Mouse (Mus musculus): ENCODE results near the gene Pdcd1.
"Not testable (repeated sequence)": the region's sequence is repeated elsewhere in the genome, so short reads cannot be mapped to it uniquely, and the experiment has no call there.

Pdcd1 gene

GRCm38 (mm10) chr1:94028741-94029140 lies 23.6 kb downstream of the Pdcd1 start:
- DNase-seq (ENCODE audit: low read depth, low spot score), result no peak

DNA sequence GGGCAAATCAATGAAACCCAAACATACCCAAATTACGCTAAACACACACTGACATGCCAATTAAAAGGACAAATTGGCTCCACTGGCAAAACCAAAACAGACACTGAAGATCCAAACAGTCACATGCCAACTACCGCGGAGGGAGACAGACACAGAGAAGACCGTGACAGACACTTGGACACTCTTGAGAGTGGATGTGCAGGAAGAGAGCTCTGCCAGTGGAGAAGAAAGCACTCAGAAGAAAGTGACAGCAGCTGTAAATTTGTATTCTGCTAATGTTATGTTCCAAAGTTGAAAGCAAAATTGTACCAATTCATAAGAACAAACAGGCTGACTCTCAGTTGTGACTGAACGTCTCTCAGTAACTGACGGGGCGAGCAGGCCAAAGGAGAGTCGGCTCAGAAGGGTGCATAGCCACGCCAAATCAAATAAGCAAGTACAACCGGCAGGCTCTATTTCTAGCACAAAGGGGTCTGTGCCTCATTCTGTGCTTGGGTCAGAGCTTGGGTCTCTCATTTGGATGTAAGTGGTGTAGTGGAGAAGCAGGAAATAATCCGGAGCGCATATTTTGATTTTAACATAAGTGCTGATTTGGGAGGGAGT lies 24.7 kb downstream of the Pdcd1 start:
- DNase-seq (ENCODE audit: low read depth, low spot score), result no peak

- no peak for DNase-seq (ENCODE audit: low read depth, low spot score)
Measured at GRCm38 (mm10) chr1:94020151-94020550, 32.2 kb downstream of the Pdcd1 start, which contains the start of gene Neu4. Neu4 (plus strand) TSS chr1:94020451.

DNA sequence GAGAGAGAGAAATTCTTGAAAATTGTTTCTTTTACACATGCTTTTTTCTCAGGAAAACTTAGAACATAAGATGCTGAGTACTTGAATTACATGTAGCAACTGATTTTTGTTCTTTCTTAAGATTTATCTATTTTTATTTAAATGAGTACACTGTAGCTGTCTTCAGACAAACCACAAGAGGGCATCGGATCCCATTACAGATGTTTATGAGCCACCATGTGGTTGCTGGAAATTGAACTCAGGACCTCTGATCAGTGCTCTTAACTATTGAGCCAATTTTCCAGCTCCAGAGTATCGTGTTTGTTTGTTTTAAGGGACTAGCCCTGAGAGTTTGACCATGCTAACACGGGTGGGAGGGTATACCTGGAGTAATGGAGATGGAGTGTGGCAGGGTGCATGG lies 40.7 kb downstream of the Pdcd1 start:
- DNase-seq (ENCODE audit: low read depth, low spot score), result no peak

DNA sequence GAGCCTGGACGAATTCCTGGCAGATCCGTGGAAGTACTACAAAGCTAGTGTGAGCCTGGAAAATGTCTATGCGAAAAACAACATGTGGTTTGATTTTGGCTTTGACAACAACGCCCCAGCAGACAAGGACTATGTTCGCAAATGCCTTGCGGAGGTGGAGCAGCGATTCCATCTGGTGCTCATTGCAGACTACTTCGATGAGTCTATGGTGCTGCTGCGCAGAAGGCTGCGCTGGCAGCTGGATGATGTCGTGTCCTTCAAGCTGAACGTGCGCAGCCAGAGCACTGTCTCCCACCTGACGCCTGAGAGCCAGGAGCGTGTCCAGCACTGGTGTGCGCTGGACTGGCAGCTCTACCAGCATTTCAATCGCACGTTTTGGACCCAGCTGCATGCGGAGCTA lies 43.5 kb downstream of the Pdcd1 start:
- not testable (repeated sequence) for DNase-seq (ENCODE audit: low read depth, low spot score)

- not testable (repeated sequence) for DNase-seq (ENCODE audit: low read depth, low spot score)
Measured at GRCm38 (mm10) chr1:94005954-94006506, 46.3 kb downstream of the Pdcd1 start.

DNA sequence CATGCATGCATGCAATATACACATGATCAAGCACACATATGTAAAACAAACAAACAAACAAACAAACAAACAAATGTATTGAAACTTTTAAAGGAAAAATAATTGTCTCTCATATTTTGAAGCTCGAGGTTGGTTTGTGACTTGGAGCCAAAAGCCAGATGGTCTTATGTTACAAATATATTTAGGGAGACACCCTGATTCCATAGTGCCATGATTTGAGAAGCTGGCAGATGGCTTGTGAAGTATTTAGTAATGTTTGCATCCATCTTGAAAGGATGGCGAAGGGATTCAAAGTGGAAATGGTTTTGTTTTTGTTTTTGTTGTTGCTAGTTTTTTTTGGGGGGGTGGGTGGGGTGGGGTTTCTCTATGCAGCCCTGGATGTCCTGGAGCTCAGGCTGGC lies 51.3 kb downstream of the Pdcd1 start:
- DNase-seq (ENCODE audit: low read depth, low spot score), result no peak

- not testable (repeated sequence) for DNase-seq (ENCODE audit: low read depth, low spot score)
Measured at GRCm38 (mm10) chr1:93991491-93991890, 60.9 kb downstream of the Pdcd1 start.

- DNase-seq (ENCODE audit: low read depth, low spot score), result not testable (repeated sequence)
Measured at GRCm38 (mm10) chr1:93991068-93991467, 61.3 kb downstream of the Pdcd1 start.

DNA sequence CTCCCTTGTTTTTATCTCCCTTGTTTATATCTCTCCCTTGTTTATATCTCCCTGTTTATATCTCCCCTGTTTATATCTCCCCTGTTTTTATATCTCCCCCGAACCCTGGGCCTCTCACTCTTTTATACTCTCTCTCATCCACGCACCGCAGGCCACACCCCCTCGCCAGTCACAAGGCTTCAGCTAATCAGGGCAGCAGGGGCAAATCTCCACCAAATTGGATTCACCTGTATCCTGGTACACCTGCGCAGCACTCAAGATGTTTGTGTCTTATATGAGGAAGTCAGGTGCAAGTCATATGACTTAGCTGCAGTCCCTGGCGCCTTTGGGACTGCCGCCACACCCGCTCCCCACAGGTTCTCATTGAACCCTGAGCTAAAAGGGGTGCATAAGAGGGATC lies 62.1 kb downstream of the Pdcd1 start, which contains the start of gene Gal3st2c:
Gene Gal3st2c, plus strand, starts transcription at position 301 of the 400 bp plus-strand sequence.
- not testable (repeated sequence) for DNase-seq (ENCODE audit: low read depth, low spot score)

GRCm38 (mm10) chr1:93988786-93989185 lies 63.6 kb downstream of the Pdcd1 start:
- DNase-seq (ENCODE audit: low read depth, low spot score), result no peak

Data from c-Kit-negative CD71-positive TER-119-positive erythroid progenitor cells, embryonic 14.5 days (primary cell).